Mouse (Mus musculus) cerebellum, adult 2 months (tissue): ENCODE data around the gene Gm44503.

Source experiments
- CTCF ChIP-seq: fragments of 200-500 bp; IDR thresholded peaks from 2 replicates; pipeline ENCODE4 v1.5.1; 2011; ENCODE audit warnings: low read depth, mild to moderate bottlenecking, control low read depth, low read length, moderate library complexity, borderline replicate concordance; ENCODE audit not compliant: insufficient read depth
- POLR2A ChIP-seq: fragments of 200-500 bp; IDR thresholded peaks from 2 replicates; pipeline ENCODE4 v1.6.1; 2011; ENCODE audit warnings: low read length, control low read depth, borderline replicate concordance; ENCODE audit not compliant: insufficient read depth

DNA sequence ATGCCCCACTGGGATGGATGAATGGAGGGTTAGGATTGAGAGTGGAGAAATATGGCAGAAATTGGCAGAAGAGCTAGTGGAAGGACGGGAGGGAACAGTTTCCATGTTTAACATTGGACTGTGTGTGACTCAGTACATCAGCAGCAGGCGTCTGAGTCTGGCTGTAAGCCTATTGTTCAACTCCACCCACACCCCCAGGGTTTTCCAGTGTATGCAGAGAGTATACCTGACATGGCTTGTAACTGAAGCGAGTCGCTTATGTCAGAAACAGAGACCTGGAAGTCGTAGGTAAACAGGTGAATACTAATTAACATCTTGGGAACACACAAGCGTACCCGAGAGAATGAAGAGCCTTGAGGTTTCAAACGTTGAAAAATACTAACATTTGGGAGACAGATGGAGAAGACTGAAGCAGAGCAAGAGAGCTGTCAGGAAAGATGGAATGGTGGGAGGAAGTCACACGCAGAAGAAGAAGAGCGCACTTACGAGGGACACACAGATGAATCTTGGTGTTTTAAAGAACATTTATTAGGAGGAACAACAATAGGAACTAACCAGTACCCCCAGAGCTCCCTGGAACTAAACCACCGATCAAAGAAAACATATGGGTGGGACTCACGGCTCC is 27.4 kb upstream of the Gm44503 start:
- TF ChIP-seq CTCF = no peak
- no peak for TF ChIP-seq POLR2A
